Mouse (Mus musculus) megakaryocyte, embryonic 14.5 days (primary cell): ENCODE data around the gene Cubn.

Experiments used
- FLI1 ChIP-seq: IDR thresholded peaks from 2 replicates; pipeline ENCODE4 v1.6.1; 2012; ENCODE audit warnings: low read length, inconsistent platforms, mixed read lengths
- GATA1 ChIP-seq: IDR thresholded peaks from 3 replicates; pipeline ENCODE4 v1.6.1; 2012; ENCODE audit warnings: mixed read lengths, low read length, inconsistent platforms, borderline replicate concordance

- TF ChIP-seq GATA1, result no peak
- TF ChIP-seq FLI1, result no peak
These were observed 193.9 kb downstream of the Cubn start for GRCm38 (mm10) chr2:13297733-13298132.
